Mouse (Mus musculus) embryonic fibroblast, embryonic 13.5 days (primary cell): ENCODE data around the gene Tpx2.

Source experiments
- CTCF ChIP-seq: IDR thresholded peaks from 2 replicates; pipeline ENCODE4 v1.5.1; 2011; ENCODE audit warnings: mild to moderate bottlenecking, control low read depth, low read length, moderate library complexity, borderline replicate concordance; ENCODE audit not compliant: insufficient read depth
- POLR2A ChIP-seq: IDR thresholded peaks from 2 replicates; pipeline ENCODE4 v1.6.1; 2011; ENCODE audit warnings: low read depth, mild to moderate bottlenecking, control low read depth, low read length, moderate library complexity

- no peak for TF ChIP-seq POLR2A
- TF ChIP-seq CTCF, result no peak
Measured at GRCm38 (mm10) chr2:152818679-152819078, 29.1 kb upstream of the Tpx2 start.
